Mouse (Mus musculus): ENCODE data around the gene Rnf10.
A peak's percentile ranks its signal among the peaks of the same experiment; 100 is the strongest.

GRCm38 (mm10) chr5:115235786-115236263 lies 36.9 kb downstream of the Rnf10 start, which contains the start of gene Pop5:
- TF ChIP-seq POLR2A (IDR thresholded peaks at IDR 0.05; ENCODE audit: insufficient read depth, low read length) (no peak), EP300 (IDR thresholded peaks at IDR 0.05; ENCODE audit: insufficient read depth, low read depth, low read length) (no peak), CTCF (IDR thresholded peaks at IDR 0.05; ENCODE audit: low read depth, low read length) (peak; percentile 93)
